Mouse (Mus musculus): ENCODE data around the gene Sec62.

Gene Sec62

GRCm38 (mm10) chr3:30792737-30793402 is at the start of gene Sec62:
Gene Sec62 (plus strand): TSS chr3:30792875.
- peak; percentile 73 for DNase-seq (ENCODE audit: low read depth, low spot score)

DNA sequence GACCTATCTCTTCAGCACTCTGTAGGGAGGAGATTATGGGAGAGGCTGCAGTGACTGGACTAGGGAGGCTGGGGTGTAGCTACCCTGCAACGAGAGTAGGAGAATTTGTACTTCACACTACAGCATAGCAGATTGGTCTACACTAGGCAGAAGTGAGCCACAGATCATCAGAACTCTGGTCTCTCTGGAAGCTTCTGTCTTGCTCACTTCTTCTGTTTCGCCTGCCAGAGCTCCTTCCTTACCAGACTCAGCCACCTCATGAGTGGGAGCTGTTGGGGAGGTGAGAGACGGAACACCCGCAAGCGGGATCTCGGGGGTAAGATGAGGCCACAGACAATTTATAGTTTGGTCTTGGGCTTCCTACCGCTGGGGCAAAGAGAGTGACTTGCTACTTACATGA is 49.8 kb upstream of the Sec62 start:
- DNase-seq (ENCODE audit: low read depth, low spot score): peak; percentile 27

- no peak for DNase-seq (ENCODE audit: low read depth, low spot score)
Observed at GRCm38 (mm10) chr3:30746006-30746405, 46.7 kb upstream of the Sec62 start, which contains the start of gene Samd7. Gene Samd7 (plus strand): TSS chr3:30746293.

DNA sequence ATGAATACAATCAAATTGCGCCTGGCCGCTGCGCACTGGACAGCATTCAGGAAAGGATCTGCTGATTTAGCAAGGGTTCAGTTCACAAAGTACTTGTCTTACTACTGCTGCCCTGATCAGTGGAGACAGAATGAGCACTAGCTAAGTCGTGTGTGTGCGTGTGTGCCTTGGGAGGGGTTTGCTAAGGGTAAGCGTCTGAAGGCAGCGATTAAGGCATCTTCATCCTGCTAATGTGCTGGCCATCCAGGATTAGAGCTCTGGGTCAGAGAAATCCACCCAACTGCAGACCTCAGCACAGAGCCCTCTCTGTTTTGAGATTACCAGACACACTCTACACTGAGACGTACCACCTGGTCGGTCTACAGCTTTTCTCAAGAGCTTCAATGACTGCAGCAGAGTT is 44.4 kb upstream of the Sec62 start:
- no peak for DNase-seq (ENCODE audit: low read depth, low spot score)

DNA sequence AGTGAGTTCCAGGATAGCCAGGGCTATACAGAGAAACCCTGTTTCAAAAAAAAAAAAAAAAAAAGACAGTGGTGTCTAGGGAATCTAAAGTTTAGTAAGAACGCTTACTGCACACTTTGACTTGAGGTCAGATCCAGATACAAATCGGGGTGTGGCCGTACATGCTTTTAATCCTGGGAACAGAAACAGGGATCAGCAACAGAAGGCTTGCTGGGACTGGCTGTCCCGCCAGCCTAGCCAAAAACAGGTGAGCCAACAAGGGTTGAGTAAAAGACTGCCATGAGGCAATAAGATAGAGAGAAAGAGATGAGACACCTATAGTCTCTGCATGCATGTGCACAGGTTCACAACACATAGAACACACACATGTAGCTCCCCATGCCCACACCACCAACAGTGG is 38.0 kb upstream of the Sec62 start:
- DNase-seq (ENCODE audit: low read depth, low spot score): no peak

GRCm38 (mm10) chr3:30764877-30765276 is 27.8 kb upstream of the Sec62 start:
- no peak for DNase-seq (ENCODE audit: low read depth, low spot score)

DNA sequence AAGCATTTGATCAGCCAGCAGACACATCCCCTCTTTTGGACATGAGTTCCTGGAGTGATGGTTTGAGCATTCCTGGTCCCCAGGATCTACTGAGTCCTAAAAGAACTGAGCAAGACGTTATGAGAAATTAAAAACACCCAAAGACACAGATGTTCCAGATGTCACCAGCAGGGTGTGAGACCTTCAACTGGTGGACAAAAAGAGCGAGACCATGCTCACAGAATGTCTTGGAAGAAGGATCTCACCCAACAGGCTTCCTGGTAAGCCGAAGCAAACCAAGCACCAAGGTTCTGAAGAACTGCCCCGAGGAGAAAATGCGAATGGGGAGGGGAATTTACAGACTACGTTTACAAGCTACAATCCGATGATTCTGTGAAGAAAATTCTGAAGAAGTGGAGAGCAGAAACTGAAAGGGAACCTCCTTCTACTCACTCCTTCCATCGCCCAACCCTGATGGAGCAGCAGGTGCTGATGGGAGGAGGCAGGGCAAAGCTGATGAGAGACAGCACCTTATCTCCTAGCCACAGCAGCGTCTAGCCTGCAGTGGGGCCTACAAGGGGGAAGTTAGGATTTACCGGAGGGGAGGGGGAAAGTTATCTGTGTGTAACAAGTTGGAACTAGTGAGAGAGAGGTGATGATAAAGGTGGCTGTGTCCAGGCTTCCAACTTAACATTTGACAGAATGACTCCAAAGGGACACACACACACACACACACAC is 27.2 kb upstream of the Sec62 start:
- DNase-seq (ENCODE audit: low read depth, low spot score): no peak

GRCm38 (mm10) chr3:30766177-30766576 is 26.5 kb upstream of the Sec62 start:
- no peak for DNase-seq (ENCODE audit: low read depth, low spot score)

- peak; percentile 68 for DNase-seq (ENCODE audit: low read depth, low spot score)
Observed at GRCm38 (mm10) chr3:30767271-30767670, 25.4 kb upstream of the Sec62 start.

DNA sequence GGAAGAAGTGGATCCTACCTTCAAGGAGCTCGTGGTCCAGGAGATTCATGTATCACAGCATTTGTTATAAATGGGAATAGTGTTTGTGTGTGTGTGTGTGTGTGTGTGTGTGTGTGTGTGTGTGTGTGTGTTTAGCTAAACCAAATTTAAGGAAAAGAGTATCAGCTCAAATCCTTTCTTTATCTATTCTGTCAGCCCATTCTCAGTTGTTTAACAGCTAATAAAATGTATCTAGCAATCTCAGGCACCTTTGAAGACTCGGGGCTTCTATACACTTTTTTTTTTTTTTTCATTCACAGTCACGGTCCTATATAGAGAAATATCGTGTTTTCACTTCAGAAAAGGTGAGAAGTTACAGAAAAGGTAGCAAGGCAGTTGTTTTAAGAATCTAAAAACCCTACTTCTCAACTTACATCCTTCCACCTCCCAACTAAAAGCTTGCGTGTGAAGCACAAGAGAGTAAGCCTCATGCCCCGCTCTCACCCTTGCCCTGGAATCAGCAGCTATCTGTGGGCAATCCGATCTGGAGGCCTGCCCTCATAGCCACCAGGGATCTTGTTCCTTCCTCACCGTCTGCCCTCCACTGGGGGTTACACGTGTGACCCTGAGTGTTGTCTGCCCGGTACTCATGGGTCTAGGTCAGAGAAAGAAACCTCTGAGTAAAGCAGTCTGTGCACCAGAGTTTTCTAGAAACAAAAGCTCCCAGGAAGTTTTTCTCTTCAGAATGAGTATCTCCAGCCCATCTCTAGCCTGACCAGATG is 22.7 kb upstream of the Sec62 start:
- no peak for DNase-seq (ENCODE audit: low read depth, low spot score)

- no peak for DNase-seq (ENCODE audit: low read depth, low spot score)
Observed at GRCm38 (mm10) chr3:30771560-30771959, 21.1 kb upstream of the Sec62 start.

DNA sequence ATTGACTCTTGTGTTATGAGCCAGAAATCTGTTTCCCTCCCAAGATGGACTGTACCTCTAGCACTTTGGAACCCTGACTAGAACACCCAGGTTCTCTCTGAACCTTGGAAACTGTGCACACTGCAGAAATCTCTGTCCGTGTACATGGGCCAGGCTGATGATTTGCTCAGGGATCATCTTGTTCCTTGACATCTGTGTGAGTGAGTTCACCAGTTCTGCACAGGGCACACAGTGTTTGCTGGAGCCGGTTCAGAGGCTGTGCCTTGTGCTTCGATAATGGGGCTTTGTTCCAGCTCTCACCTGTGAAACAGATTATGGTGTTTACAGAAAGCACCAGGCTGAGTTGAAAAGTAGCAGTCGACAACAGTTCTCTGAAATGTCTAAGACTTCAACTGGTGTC is 20.0 kb upstream of the Sec62 start:
- DNase-seq (ENCODE audit: low read depth, low spot score): no peak

- DNase-seq (ENCODE audit: low read depth, low spot score): no peak
Observed at GRCm38 (mm10) chr3:30774677-30775076, 18.0 kb upstream of the Sec62 start.

- no peak for DNase-seq (ENCODE audit: low read depth, low spot score)
Observed at GRCm38 (mm10) chr3:30777984-30778383, 14.7 kb upstream of the Sec62 start.

GRCm38 (mm10) chr3:30788531-30788930 is 4.1 kb upstream of the Sec62 start:
- DNase-seq (ENCODE audit: low read depth, low spot score): no peak

DNA sequence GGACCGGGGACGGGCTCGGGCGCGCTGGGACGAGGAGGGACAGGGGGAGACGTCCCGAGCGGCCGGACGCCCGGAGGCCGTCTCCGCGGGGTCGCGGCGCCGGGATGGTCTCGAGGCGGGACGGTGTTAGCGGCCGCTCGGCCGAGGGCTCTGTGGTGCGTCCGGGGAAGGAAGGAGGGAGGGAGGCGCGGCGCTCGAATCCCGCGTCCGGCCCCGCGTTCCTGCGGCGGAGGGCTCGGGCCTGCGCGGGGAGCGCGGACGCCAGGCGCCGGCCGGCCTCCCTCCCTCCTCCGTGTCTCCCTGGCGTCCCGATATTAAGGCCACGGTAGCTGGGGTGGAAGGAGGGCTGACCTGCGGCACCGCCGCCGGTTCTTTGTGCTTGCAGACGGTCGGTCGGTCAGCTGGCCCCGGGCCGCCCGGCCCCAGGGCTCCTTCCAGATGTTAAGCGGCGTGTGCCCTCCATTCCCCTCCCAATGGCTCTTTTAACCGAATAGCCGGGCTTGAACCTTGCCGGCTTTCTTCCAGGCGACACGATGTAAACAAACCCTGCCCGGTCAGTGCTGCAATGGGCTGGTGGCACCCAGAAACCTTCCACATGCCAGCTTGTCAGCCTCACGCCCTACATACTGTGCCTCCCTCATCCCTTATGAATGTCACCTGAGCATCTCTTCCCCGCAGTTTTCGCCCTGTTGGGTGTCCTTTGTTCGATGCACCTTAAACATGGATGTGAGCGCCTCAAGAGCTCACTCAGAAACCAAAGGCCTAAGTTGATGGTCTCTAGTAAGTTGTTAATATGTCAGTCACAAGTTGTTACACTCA is 937 bp downstream of the Sec62 start:
- DNase-seq (ENCODE audit: low read depth, low spot score): no peak

DNA sequence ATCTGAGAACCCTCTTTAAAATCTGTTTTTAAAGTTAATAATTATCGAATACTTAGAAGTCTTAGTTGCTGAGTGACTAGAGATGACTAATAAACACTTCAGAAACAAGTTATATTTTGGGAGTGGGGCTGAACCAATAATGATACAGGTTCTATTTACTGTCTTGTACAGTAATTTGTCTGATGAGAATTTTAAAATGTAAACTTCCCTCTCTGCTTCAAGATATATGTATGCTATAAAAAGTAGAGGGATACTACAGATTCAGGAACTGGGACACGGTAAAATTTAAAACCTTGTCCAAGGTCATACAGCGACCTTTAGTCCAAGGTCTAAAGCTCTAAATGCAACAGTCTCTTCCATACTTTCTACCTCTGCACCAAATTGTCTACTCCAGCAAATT is 9.5 kb downstream of the Sec62 start:
- no peak for DNase-seq (ENCODE audit: low read depth, low spot score)

DNA sequence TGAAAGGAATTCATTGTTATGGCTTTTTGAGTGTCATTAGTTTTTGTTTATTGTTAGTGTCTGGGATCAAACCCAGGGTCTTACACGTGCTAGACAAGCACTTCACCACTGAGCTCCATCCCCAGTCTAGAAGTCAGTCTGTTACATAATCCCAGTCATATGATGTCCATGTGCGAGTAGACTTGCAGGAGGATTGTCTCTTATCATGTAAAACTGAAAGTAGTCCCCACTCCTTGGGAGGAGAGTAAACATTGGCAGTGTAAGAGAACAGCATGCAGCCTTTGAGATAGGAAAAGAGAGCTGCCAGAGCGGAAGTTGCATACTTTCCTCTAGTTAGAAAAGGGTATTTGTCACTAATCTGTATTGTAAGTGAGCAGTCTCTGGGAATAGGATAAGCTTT is 20.2 kb downstream of the Sec62 start:
- DNase-seq (ENCODE audit: low read depth, low spot score): no peak

DNA sequence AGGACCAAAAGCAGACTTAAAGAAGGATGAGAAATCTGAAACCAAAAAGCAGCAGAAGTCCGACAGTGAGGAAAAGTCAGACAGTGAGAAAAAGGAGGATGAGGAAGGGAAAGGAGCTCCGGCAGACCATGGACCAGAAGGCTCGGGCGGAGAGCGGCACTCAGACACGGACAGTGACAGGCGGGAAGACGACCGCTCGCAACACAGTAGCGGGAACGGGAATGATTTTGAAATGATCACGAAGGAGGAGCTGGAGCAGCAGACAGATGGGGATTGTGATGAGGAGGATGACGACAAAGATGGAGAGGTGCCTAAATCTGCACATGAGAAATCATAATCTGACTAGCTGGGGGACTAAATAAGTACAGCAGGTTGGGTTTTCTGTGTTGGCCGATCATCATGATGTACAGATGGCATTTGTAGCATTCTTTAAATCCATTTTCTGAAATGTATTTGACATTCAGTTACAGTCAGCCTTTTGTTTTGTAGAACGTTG is 26.0 kb downstream of the Sec62 start:
- DNase-seq (ENCODE audit: low read depth, low spot score): no peak

DNA sequence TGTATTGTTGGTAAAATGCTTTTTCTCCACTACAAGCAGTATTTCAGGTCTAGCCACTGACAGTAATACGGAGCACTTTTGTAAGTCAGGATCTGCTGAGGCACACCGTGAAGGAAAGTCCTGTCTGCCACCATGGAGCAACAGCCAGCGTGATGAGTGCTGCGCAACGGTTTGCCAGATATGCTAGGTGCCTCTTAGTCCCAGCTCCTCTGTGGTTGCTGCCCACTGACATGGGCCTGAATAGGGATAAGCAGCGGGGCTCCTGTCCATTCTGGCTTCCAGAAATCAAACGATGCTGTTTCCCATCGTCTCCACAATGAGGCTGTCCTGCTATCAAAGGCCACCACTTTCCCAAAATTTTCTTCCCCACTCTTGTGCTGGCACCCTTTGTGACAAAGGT is 29.5 kb downstream of the Sec62 start:
- no peak for DNase-seq (ENCODE audit: low read depth, low spot score)

DNA sequence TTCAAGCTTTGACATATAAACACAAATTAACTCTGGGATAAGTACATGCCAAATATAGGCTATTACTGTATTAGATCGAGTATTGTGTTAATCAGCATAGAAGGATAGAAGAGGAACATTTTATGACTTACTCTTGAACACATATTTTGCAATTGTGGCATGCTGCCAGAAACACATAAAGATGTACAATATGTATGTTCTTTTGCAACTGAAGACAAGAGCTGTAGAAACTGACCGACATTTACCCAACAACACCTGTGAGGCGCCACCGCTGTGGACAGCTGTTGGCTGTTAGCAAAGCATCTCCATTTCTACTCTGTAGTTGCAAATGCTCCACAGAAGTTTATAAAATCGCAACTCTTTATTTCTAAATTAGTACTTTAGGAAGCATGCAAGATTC is 33.4 kb downstream of the Sec62 start:
- no peak for DNase-seq (ENCODE audit: low read depth, low spot score)
